Mouse (Mus musculus): ENCODE measurements around the gene Miga2. TPM values are rescaled to one million over a fixed set of nuclear protein-coding genes. Genes with fewer than 3 reads are reported as not detected.

The Miga2 gene
- polyA plus RNA-seq, 2 experiments = 20.5 to 28.9 TPM

DNA sequence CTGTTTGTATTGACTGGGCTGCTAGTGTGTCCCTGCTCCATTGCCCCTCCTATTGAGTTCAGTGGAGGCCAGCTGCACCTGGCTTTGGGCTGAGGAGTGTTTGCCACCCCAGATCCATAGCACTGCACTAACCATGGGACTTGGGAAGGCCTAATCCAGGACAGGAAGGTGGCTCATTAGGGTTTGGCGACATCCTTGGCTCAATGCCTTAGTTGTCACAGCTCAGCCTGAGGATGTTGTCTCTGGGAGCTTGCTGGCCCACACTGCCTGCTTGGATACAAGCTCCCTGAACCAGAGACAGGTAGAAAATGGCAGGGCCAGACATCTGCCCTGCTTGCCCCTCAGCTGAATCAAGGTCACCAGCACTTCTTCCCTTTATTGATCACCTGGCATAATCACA, 37.5 kb downstream of the Miga2 start:
- ATAC-seq (ENCODE audit: low FRiP score, low read depth) (no peak), DNase-seq (ENCODE audit: low spot score) (no peak)
- H3K4me3 ChIP-seq (replicated peaks; ENCODE audit: low read length) = no peak overlapping the region
- H3K27ac ChIP-seq (replicated peaks; ENCODE audit: low read depth, low read length) = no peak overlapping the region
- no peak overlapping the region for H3K4me2 ChIP-seq (replicated peaks; ENCODE audit: low read depth, low read length, severe bottlenecking)
- no peaks in the 10 kb centered on the region for H3K4me1 ChIP-seq (ENCODE audit: control insufficient read depth, insufficient read depth, low read length)
- H3K9me3 ChIP-seq (ENCODE audit: control insufficient read depth, low read length) = no peaks in the 10 kb centered on the region
- 82% methylated on average over 1 of the region's 1 CpGs for WGBS
- H3K9ac ChIP-seq (ENCODE audit: low read depth, low read length, severe bottlenecking) = no peak overlapping the region
- H3K36me3 ChIP-seq (ENCODE audit: control insufficient read depth, insufficient read depth, low read length) = peaks cover 60% of the 10 kb centered on the region
- TF ChIP-seq POLR2A (IDR thresholded peaks at IDR 0.05; ENCODE audit: borderline replicate concordance, extremely low read depth, insufficient read depth, insufficient read length) = no peak
- no peaks in the 10 kb centered on the region for H3K27me3 ChIP-seq (ENCODE audit: control insufficient read depth, insufficient read depth, low read length)

DNA sequence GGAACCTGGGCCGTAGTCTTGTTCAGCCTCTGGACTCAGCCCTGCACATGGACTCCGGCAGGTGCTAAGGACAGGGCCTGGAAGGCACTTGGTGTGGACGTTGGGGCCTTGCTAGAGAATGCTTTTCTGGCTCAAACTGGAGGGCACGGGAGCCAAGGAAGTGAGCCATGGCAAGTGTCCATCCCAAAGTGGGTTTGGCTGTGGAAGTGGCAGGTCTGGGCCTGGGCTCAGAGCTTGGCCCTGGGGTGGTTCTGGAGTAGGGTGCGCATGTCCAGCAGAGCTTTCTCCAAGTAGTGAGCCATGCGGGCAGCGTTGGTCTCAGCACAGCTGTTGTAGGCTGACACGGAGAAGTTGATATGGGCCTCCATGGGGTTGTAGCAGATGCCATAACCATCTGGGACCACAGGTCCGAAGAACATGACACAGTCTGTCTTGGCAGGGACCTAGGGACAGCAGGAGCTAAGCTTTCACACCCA, 38.4 kb downstream of the Miga2 start:
- no peak for DNase-seq (ENCODE audit: low spot score)
- H3K4me2 ChIP-seq (replicated peaks; ENCODE audit: low read depth, low read length, severe bottlenecking) = no peak overlapping the region
- H3K4me3 ChIP-seq (replicated peaks; ENCODE audit: low read length) = no peak overlapping the region
- ATAC-seq (ENCODE audit: low FRiP score, low read depth) = no peak
- TF ChIP-seq POLR2A (IDR thresholded peaks at IDR 0.05; ENCODE audit: borderline replicate concordance, extremely low read depth, insufficient read depth, insufficient read length) = no peak
- H3K27ac ChIP-seq (replicated peaks; ENCODE audit: low read depth, low read length) = no peak overlapping the region
- H3K27me3 ChIP-seq (ENCODE audit: control insufficient read depth, insufficient read depth, low read length) = no peaks in the 10 kb centered on the region
- H3K9ac ChIP-seq (ENCODE audit: low read depth, low read length, severe bottlenecking) = no peak overlapping the region
- WGBS = 83% methylated on average over 9 of the region's 9 CpGs
- peaks cover 59% of the 10 kb centered on the region for H3K36me3 ChIP-seq (ENCODE audit: control insufficient read depth, insufficient read depth, low read length)
- H3K4me1 ChIP-seq (ENCODE audit: control insufficient read depth, insufficient read depth, low read length) = no peaks in the 10 kb centered on the region
- no peaks in the 10 kb centered on the region for H3K9me3 ChIP-seq (ENCODE audit: control insufficient read depth, low read length)

- TF ChIP-seq POLR2A (IDR thresholded peaks at IDR 0.05; ENCODE audit: borderline replicate concordance, extremely low read depth, insufficient read depth, insufficient read length) = no peak
- Histone ChIP-seq H3K4me3 (replicated peaks; ENCODE audit: low read length) (no peak overlapping the region), H3K4me2 (replicated peaks; ENCODE audit: low read depth, low read length, severe bottlenecking) (no peak overlapping the region), H3K9ac (ENCODE audit: low read depth, low read length, severe bottlenecking) (no peak overlapping the region), H3K27ac (replicated peaks; ENCODE audit: low read depth, low read length) (no peak overlapping the region), H3K27me3 (ENCODE audit: control insufficient read depth, insufficient read depth, low read length) (no peaks in the 10 kb centered on the region), H3K36me3 (ENCODE audit: control insufficient read depth, insufficient read depth, low read length) (peaks cover 60% of the 10 kb centered on the region), H3K9me3 (ENCODE audit: control insufficient read depth, low read length) (no peaks in the 10 kb centered on the region), H3K4me1 (ENCODE audit: control insufficient read depth, insufficient read depth, low read length) (no peaks in the 10 kb centered on the region)
- 68% methylated on average over 2 of the region's 2 CpGs for WGBS
- DNase-seq (ENCODE audit: low spot score) (no peak), ATAC-seq (ENCODE audit: low FRiP score, low read depth) (no peak)
Observed at GRCm38 (mm10) chr2:30402843-30403242, 38.8 kb downstream of the Miga2 start.

- WGBS = 89% methylated on average over 1 of the region's 1 CpGs
- Histone ChIP-seq H3K36me3 (ENCODE audit: control insufficient read depth, insufficient read depth, low read length) (peaks cover 59% of the 10 kb centered on the region), H3K9me3 (ENCODE audit: control insufficient read depth, low read length) (no peaks in the 10 kb centered on the region), H3K4me1 (ENCODE audit: control insufficient read depth, insufficient read depth, low read length) (no peaks in the 10 kb centered on the region), H3K9ac (ENCODE audit: low read depth, low read length, severe bottlenecking) (no peak overlapping the region), H3K27ac (replicated peaks; ENCODE audit: low read depth, low read length) (no peak overlapping the region), H3K4me3 (replicated peaks; ENCODE audit: low read length) (no peak overlapping the region), H3K27me3 (ENCODE audit: control insufficient read depth, insufficient read depth, low read length) (no peaks in the 10 kb centered on the region), H3K4me2 (replicated peaks; ENCODE audit: low read depth, low read length, severe bottlenecking) (no peak overlapping the region)
- no peak for DNase-seq (ENCODE audit: low spot score)
- TF ChIP-seq POLR2A (IDR thresholded peaks at IDR 0.05; ENCODE audit: borderline replicate concordance, extremely low read depth, insufficient read depth, insufficient read length) = no peak
- ATAC-seq (ENCODE audit: low FRiP score, low read depth) = no peak
Observed at GRCm38 (mm10) chr2:30403870-30404269, 39.8 kb downstream of the Miga2 start.

- Histone ChIP-seq H3K9me3 (ENCODE audit: control insufficient read depth, low read length) (no peaks in the 10 kb centered on the region), H3K4me2 (replicated peaks; ENCODE audit: low read depth, low read length, severe bottlenecking) (no peak overlapping the region), H3K4me3 (replicated peaks; ENCODE audit: low read length) (no peak overlapping the region), H3K4me1 (ENCODE audit: control insufficient read depth, insufficient read depth, low read length) (no peaks in the 10 kb centered on the region), H3K36me3 (ENCODE audit: control insufficient read depth, insufficient read depth, low read length) (peaks cover 54% of the 10 kb centered on the region), H3K27me3 (ENCODE audit: control insufficient read depth, insufficient read depth, low read length) (no peaks in the 10 kb centered on the region), H3K27ac (replicated peaks; ENCODE audit: low read depth, low read length) (no peak overlapping the region), H3K9ac (ENCODE audit: low read depth, low read length, severe bottlenecking) (no peak overlapping the region)
- no peak for ATAC-seq (ENCODE audit: low FRiP score, low read depth)
- WGBS = 88% methylated on average over 2 of the region's 2 CpGs
- no peak for DNase-seq (ENCODE audit: low spot score)
- TF ChIP-seq POLR2A (IDR thresholded peaks at IDR 0.05; ENCODE audit: borderline replicate concordance, extremely low read depth, insufficient read depth, insufficient read length) = no peak
Observed at GRCm38 (mm10) chr2:30407221-30407620, 43.2 kb downstream of the Miga2 start.

DNA sequence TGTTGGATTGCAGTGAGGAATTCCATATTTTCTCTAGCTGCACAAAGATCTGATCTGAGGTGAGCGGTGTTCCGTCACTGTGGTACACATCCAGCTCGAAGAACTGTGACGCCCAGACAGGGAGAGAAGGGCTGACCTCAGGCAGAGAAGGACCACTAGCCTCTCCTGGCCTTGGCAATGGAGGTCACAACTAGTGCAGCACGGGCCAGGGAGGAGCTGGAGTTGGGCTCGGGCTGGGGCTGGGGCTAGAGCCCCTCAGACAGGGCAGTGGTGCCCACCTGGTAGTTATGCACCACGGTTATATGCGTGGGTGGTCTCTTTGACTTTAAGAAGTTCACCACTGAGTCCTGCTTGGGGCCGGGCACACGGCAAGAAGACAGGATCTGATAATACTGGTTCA, 43.7 kb downstream of the Miga2 start:
- H3K9ac ChIP-seq (ENCODE audit: low read depth, low read length, severe bottlenecking) = no peak overlapping the region
- no peak overlapping the region for H3K4me2 ChIP-seq (replicated peaks; ENCODE audit: low read depth, low read length, severe bottlenecking)
- no peak for TF ChIP-seq POLR2A (IDR thresholded peaks at IDR 0.05; ENCODE audit: borderline replicate concordance, extremely low read depth, insufficient read depth, insufficient read length)
- no peak overlapping the region for H3K27ac ChIP-seq (replicated peaks; ENCODE audit: low read depth, low read length)
- H3K9me3 ChIP-seq (ENCODE audit: control insufficient read depth, low read length) = no peaks in the 10 kb centered on the region
- no peak overlapping the region for H3K4me3 ChIP-seq (replicated peaks; ENCODE audit: low read length)
- WGBS = 89% methylated on average over 10 of the region's 10 CpGs
- DNase-seq (ENCODE audit: low spot score) (no peak), ATAC-seq (ENCODE audit: low FRiP score, low read depth) (no peak)
- no peaks in the 10 kb centered on the region for H3K4me1 ChIP-seq (ENCODE audit: control insufficient read depth, insufficient read depth, low read length)
- H3K36me3 ChIP-seq (ENCODE audit: control insufficient read depth, insufficient read depth, low read length) = peaks cover 48% of the 10 kb centered on the region
- H3K27me3 ChIP-seq (ENCODE audit: control insufficient read depth, insufficient read depth, low read length) = no peaks in the 10 kb centered on the region

Measured in limb, embryonic 14.5 days (tissue).